Mouse (Mus musculus): ENCODE results near the gene Copb1. TPM values are rescaled to one million over a fixed set of nuclear protein-coding genes. Genes with fewer than 3 reads are reported as not detected.
"Not testable (repeated sequence)": the region's sequence is repeated elsewhere in the genome, so short reads cannot be mapped to it uniquely, and the experiment has no call there.

The Copb1 gene
- polyA plus RNA-seq, 1 experiment from 2014 or later: 98.6 TPM

DNA sequence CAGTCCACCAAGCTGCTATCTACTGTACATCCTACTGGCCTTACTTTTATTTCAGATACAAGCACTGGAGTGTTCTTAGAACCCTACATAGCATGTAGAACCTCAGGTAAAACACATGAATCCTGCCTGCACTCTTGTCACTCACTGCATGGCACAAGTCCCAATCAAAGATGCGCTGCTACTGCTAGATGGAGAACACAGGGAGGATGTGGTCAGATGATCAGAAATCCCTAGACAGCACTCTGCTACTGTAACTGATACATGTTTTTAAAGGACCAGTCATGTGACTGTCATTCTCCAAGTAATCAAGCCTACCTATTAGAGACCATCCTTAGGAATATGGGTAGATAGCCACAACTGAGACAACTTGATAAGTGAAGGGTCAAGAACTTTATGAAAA, 44.7 kb downstream of the Copb1 start:
- no peak for DNase-seq (ENCODE audit: low spot score)
- Histone ChIP-seq H3K4me3 (no peak overlapping the region), H3K4me1 (peaks cover 3% of the 10 kb centered on the region; the same call in 1 of the 2 replicates), H3K27ac (no peak overlapping the region), H3K9me3 (no peaks in the 10 kb centered on the region), H3K27me3 (ENCODE audit: insufficient read depth, poor library complexity, severe bottlenecking) (no peaks in the 10 kb centered on the region), H3K36me3 (peaks cover 23% of the 10 kb centered on the region)
- WGBS: 93% methylated on average over 1 of the region's 1 CpGs

DNA sequence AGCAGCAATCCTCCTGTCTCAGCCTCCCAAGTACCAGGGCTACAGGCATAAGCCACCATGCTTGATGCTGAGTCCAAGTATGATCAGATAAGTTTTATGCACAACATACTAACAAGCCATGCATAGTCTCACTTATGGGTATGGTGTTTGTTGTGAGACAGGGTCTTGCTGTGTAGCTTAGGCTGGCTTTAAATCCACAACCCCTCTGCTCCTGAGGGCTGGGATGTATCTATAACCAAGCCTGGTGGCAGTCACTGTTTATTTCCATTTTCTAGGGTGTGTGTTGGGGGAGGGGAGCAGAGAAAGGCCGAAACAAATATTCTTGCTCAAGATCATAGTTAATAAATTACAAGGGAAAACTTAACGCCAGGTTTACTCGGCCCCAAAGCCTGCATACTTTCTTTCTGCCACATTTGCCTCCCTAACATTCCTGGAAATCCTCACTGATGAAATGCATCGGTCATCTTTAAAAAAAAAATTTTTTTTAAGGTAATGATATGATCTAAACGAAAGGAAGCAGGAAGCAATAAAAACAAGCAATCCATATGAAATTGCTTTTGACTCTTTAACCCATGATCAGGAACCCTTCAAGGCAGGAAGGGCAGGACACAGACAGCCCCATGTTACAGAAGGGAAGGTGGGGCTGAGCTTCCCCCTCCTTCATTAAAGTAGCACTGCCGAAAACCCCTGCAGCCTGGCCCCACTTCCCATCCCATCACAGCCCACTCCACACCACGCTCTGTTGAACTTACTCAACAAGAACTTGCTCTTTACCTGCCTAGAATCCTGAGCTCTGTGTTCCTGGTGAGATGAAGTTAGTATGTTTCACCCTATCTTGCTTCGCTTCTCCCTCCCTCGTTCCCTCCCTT, 50.8 kb downstream of the Copb1 start:
- WGBS: 65% methylated on average over 9 of the region's 9 CpGs
- peaks cover 43% of the 10 kb centered on the region for H3K4me1 ChIP-seq

DNA sequence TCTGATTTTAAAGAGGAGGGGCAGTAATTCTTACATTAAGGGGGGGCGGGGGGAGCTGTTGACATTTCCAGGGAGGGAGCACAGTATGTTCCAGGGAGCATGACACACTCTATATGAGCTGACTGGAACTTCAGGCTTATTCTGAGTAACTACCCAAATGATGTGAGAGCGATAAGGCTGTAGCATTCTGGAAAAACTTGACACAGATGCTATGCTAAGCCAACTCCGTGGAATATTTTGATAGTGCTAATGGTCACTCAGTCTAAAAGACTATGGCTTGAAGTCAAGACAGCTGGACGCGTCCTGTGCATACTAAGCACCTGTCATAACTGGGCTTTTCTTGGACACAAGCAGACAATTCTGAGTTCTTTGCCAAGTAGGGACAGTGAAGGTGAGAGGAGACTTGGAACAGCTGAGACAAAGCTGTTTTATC, 51.5 kb downstream of the Copb1 start:
- DNase-seq (ENCODE audit: low spot score): no peak
- H3K27ac ChIP-seq: no peak overlapping the region
- no peaks in the 10 kb centered on the region for H3K27me3 ChIP-seq (ENCODE audit: insufficient read depth, poor library complexity, severe bottlenecking)
- no peaks in the 10 kb centered on the region for H3K36me3 ChIP-seq
- no peak overlapping the region for H3K4me3 ChIP-seq
- H3K9me3 ChIP-seq: no peaks in the 10 kb centered on the region
- peaks cover 43% of the 10 kb centered on the region for H3K4me1 ChIP-seq
- 75% methylated on average over 5 of the region's 5 CpGs for WGBS

More for the DNA sequence above, 50.8 kb downstream of the Copb1 start:
- DNase-seq (ENCODE audit: low spot score): no peak
- 0 out of 2 replicates have a peak, but pooled peaks cover under 1% of the 10 kb centered on the region for H3K36me3 ChIP-seq
- no peak overlapping the region for H3K27ac ChIP-seq
- H3K9me3 ChIP-seq: no peaks in the 10 kb centered on the region
- H3K27me3 ChIP-seq (ENCODE audit: insufficient read depth, poor library complexity, severe bottlenecking): no peaks in the 10 kb centered on the region
- H3K4me3 ChIP-seq: no peak overlapping the region

DNA sequence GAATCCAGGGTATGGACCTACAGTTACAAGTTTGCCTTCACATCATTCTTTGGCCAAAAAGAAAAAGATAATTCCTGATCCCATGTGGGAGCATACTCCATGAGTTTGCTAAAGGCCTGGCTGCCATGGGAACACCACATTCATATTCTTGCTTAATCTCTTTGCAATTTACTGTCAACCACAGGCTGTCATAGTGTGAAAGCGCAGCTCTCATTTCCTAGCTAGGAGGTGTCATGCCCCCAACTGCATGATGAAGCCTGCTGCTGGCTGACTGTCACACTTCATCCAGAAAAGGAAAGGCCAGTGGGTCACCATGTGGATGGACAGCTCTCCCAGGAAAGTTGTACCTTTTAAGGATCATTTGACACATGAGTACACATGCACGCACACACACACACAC, 53.9 kb downstream of the Copb1 start:
- Histone ChIP-seq H3K4me3 (no peak overlapping the region), H3K4me1 (peaks cover 43% of the 10 kb centered on the region), H3K9me3 (no peaks in the 10 kb centered on the region), H3K27me3 (ENCODE audit: insufficient read depth, poor library complexity, severe bottlenecking) (no peaks in the 10 kb centered on the region), H3K27ac (0 out of 2 replicates have a peak overlapping the region, but pooled peaks have one; percentile 62), H3K36me3 (no peaks in the 10 kb centered on the region)
- WGBS: 73% methylated on average over 2 of the region's 2 CpGs
- no peak for DNase-seq (ENCODE audit: low spot score)

DNA sequence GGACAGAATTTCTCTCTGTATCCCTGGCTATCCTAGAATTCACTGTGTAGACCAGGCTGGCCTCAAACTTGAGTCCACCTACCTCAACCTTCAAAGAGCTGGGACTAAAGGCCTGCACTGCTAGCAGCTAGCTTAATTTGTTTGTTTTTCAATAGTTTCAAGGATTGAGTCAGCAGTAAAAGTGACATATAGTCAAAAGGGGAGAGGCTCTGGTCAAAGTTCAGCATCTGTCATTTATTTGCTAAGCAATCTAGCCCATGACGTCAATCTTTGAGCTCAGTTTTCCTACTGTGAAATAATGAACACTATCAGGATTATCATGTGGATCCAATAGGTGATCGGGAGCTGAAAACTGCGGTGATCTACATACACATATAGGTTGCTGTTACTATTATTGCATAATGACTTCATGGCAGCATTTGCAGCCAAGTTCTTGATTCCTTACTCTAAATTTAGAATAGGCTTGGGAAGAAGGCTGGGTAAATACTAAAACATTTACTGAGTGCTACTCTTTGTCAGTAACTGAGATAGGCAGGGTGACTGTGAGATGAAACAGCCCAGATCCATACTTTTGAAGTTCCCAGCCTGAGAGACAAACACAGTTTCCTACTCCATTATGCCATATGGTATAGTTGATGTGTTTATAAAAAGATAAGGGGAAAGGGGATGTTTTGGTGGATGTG, 54.9 kb downstream of the Copb1 start:
- peaks cover 40% of the 10 kb centered on the region for H3K4me1 ChIP-seq
- H3K27me3 ChIP-seq (ENCODE audit: insufficient read depth, poor library complexity, severe bottlenecking): no peaks in the 10 kb centered on the region
- no peak for DNase-seq (ENCODE audit: low spot score)
- no peak overlapping the region for H3K4me3 ChIP-seq
- no peaks in the 10 kb centered on the region for H3K9me3 ChIP-seq
- WGBS: 35% methylated on average over 3 of the region's 3 CpGs
- no peaks in the 10 kb centered on the region for H3K36me3 ChIP-seq
- H3K27ac ChIP-seq: peak overlapping the region; percentile 75; the same call in 1 of the 2 replicates

DNA sequence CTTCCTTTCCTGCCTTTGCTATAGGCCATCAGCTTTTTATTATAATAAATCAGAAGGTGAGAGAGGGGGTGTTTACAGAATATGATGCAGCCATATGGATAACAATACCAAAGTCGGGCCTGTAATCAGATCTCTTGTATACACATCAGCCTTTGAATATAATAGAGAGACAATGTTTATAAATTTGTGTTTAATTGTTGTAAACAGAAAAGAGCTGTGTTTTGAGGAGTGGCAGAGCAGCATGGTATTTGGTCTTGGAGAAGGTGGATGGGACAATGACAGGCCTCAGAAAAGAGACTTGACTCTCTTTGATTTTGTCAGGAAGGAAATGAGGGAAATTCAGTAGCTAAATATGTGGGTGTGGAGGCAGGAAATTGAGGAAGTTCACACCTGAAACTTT, 56.3 kb downstream of the Copb1 start:
- WGBS: 82% methylated on average over 1 of the region's 1 CpGs
- DNase-seq (ENCODE audit: low spot score): no peak
- no peak overlapping the region for H3K27ac ChIP-seq

DNA sequence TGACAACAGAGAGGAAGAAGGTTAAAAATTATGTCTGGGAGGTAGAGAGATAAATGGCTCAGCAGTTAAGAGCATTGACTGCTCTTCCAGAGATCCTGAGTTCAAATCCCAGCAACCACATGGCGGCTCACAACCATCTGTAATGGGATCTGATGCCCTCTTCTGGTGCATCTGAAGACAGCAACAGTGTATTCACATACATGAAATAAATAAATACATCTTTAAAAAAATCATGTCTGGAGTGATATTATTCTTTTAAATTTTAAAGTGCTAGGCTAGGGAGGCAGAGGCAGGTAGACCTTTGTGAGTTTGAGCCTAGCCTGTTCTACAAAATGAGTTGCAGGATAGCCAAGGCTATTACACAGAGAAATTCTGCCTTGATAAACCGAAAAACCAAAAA, 57.9 kb downstream of the Copb1 start:
- DNase-seq (ENCODE audit: low spot score); H3K9me3 ChIP-seq; H3K27ac ChIP-seq; H3K36me3 ChIP-seq; H3K4me3 ChIP-seq; H3K27me3 ChIP-seq (ENCODE audit: insufficient read depth, poor library complexity, severe bottlenecking): not testable (repeated sequence)
- H3K4me1 ChIP-seq: peaks cover 20% of the 10 kb centered on the region
- 83% methylated on average over 2 of the region's 2 CpGs for WGBS

More for the DNA sequence above, 56.3 kb downstream of the Copb1 start:
- Histone ChIP-seq H3K27me3 (ENCODE audit: insufficient read depth, poor library complexity, severe bottlenecking) (no peaks in the 10 kb centered on the region), H3K4me1 (peaks cover 35% of the 10 kb centered on the region), H3K4me3 (no peak overlapping the region), H3K36me3 (no peaks in the 10 kb centered on the region), H3K9me3 (no peaks in the 10 kb centered on the region)

DNA sequence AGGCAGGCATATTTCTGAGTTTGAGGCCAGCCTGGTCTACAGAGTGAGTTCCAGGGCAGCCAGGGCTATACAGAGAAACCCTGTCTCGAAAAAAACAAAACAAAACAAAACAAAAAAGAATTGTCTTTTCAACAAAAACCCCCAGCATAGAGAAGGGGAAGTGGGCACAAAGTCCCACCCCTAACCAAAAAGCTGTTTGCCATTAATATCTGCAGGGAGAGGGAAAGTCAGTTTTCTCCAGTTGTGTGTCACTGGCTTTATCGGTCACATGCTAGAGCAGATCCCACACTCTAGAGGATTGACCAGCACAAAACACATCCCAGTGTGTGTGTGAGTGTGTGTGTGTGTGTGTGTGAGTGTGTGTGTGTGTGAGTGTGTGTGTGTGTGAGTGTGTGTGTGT, 59.7 kb downstream of the Copb1 start:
- not testable (repeated sequence) for H3K4me1 ChIP-seq; H3K27ac ChIP-seq; H3K4me3 ChIP-seq; H3K36me3 ChIP-seq; H3K27me3 ChIP-seq (ENCODE audit: insufficient read depth, poor library complexity, severe bottlenecking); H3K9me3 ChIP-seq; DNase-seq (ENCODE audit: low spot score)
- 87% methylated on average over 2 of the region's 2 CpGs for WGBS

DNA sequence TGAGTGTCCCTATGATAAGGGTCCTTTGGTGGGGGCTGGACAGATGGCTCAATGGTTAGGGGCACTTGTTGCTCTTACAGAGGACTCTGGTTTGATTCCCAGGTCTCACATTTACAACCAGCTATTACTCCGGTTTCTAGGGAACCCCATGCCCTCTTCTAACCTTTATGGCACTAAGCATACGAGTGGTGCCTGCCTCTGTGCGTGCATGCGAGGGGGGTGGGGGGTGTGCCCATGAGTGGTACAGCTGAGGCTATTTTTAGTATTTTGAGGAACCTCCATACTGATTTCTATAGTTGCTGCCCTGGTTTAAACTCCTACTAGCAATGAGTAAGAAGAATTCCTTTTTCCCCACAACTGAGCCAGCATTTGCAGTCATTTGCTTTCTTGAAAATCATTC, 60.3 kb downstream of the Copb1 start:
- Histone ChIP-seq H3K4me3 (no peak overlapping the region), H3K27me3 (ENCODE audit: insufficient read depth, poor library complexity, severe bottlenecking) (no peaks in the 10 kb centered on the region), H3K9me3 (no peaks in the 10 kb centered on the region), H3K36me3 (no peaks in the 10 kb centered on the region), H3K27ac (no peak overlapping the region), H3K4me1 (peaks cover 3% of the 10 kb centered on the region; the same call in 1 of the 2 replicates)
- WGBS: 72% methylated on average over 4 of the region's 4 CpGs
- no peak for DNase-seq (ENCODE audit: low spot score)

DNA sequence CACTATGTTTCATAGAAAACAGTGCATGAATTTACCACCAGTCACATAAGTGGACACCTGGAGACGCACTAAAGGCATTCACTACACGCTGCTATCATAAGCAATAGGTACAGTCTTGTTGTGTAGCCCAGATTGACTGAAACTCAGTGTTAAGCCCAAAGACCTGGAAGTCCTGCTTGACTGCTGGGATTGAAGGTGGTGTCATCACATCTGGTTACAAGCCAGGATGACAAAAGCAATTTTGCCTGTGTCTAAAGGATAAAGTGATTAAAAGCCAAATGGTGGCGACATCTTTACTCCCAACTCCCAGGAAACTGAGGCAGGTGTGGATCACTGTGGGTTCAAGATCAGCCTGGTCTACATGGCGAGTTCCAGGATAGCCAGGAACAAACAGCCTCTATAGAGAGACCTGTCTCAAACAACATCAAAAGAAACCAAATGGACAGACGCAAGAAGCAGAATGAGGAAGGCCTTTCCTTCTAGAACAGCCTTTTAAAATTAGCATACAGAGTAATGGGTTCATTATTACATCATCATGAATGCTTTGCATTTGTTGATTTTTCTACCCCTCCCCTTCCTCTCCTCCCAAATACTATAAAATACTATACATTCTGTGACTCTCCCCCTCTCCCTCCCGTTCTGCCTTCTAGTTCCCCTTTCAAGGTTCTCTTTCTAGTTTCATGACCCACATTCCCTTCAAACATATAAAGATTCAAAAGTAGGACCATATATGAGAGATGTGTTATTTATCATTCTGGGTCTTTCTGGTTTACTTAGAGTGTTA, 61.0 kb downstream of the Copb1 start:
- no peak overlapping the region for H3K27ac ChIP-seq
- 78% methylated on average over 6 of the region's 6 CpGs for WGBS
- H3K4me3 ChIP-seq: no peak overlapping the region
- no peak for DNase-seq (ENCODE audit: low spot score)
- no peaks in the 10 kb centered on the region for H3K27me3 ChIP-seq (ENCODE audit: insufficient read depth, poor library complexity, severe bottlenecking)
- no peaks in the 10 kb centered on the region for H3K9me3 ChIP-seq
- H3K36me3 ChIP-seq: no peaks in the 10 kb centered on the region
- H3K4me1 ChIP-seq: 0 out of 2 replicates have a peak, but pooled peaks cover 3% of the 10 kb centered on the region

DNA sequence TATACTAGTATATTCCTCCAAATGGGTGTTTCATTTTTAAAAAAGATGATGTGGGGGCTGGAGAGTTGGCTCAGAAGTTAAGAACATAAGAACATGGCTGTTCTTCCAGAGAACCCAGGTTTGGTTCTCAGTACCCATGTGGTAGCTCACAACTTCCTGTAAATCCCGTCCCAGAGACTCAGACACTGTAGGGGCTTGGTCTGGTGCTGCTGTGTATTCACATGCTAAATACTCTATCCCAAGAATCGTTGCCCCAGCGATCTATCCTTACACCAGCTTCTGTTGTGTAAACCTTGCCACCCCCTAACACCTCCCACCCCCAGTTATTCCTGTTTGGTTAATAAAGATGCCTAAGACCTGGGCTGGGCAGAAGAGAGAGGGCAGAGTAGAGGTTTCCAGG, 61.9 kb downstream of the Copb1 start:
- H3K4me1 ChIP-seq: 0 out of 2 replicates have a peak, but pooled peaks cover 3% of the 10 kb centered on the region
- H3K9me3 ChIP-seq: no peaks in the 10 kb centered on the region
- H3K27me3 ChIP-seq (ENCODE audit: insufficient read depth, poor library complexity, severe bottlenecking): no peaks in the 10 kb centered on the region
- H3K36me3 ChIP-seq: no peaks in the 10 kb centered on the region
- 50% methylated on average over 3 of the region's 3 CpGs for WGBS
- no peak overlapping the region for H3K4me3 ChIP-seq
- no peak for DNase-seq (ENCODE audit: low spot score)
- H3K27ac ChIP-seq: no peak overlapping the region

DNA sequence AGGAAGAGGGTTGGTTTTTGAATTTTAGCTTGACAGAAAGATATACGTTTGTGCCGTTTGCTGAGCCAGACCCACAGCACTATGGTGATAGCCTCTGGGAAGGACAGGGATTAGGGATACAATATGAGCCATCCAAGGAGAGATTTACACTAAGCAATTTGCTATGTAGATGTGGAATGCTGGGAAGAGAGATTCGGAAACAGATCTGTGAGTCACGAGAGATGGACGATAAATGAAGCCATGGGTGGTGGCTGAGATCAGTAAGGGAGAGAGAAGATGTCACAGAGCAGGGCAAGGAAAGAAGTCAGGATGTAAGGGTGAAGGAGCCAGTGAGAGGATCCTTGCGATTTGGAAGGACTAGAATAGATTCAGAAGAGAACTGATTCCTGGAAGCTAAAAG, 71.1 kb downstream of the Copb1 start:
- no peak for DNase-seq (ENCODE audit: low spot score)
- no peaks in the 10 kb centered on the region for H3K9me3 ChIP-seq
- H3K27ac ChIP-seq: no peak overlapping the region
- H3K4me3 ChIP-seq: no peak overlapping the region
- 69% methylated on average over 6 of the region's 6 CpGs for WGBS
- no peaks in the 10 kb centered on the region for H3K27me3 ChIP-seq (ENCODE audit: insufficient read depth, poor library complexity, severe bottlenecking)
- H3K4me1 ChIP-seq: peaks cover 27% of the 10 kb centered on the region
- no peaks in the 10 kb centered on the region for H3K36me3 ChIP-seq
